Mouse (Mus musculus) CD4-positive, CD25-positive, alpha-beta regulatory T cell (primary cell): Measurements from ENCODE around the gene Tpm3. TPM values are rescaled to one million over a fixed set of nuclear protein-coding genes. Genes with fewer than 3 reads are reported as not detected.

Experiments used
- polyA plus RNA-seq: library from polyadenylated mRNA; unstranded; fragments of 100-300 nt; shearing (Covaris generic); gene quantifications from one replicate; pipeline ENCODE4 v1.2.1, GENCODE M21; 2017

The Tpm3 gene
- polyA plus RNA-seq, result 970 TPM

DNA sequence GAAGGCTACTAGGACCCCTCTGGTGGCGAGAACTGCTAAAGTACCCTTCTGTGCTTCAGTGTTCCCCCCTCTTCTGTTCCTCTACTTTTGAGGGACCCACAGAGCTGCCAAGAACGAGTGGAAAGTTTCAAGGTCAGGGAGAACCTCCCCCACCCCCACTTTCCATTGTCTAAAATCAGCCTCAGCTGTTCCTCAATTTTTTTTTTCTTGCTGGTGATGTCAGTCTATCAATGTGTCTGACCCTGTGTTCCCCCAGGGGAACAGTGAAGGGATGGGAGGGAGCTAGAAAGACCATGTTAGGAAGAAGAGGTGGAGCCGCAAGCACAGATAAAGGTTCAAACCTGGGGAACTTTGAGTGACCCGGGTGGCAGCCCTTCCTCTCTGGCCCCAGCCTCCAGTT is at the start of gene Tpm3:
Gene Tpm3 (plus strand): TSS at position 356 of the 400 bp plus-strand sequence.

DNA sequence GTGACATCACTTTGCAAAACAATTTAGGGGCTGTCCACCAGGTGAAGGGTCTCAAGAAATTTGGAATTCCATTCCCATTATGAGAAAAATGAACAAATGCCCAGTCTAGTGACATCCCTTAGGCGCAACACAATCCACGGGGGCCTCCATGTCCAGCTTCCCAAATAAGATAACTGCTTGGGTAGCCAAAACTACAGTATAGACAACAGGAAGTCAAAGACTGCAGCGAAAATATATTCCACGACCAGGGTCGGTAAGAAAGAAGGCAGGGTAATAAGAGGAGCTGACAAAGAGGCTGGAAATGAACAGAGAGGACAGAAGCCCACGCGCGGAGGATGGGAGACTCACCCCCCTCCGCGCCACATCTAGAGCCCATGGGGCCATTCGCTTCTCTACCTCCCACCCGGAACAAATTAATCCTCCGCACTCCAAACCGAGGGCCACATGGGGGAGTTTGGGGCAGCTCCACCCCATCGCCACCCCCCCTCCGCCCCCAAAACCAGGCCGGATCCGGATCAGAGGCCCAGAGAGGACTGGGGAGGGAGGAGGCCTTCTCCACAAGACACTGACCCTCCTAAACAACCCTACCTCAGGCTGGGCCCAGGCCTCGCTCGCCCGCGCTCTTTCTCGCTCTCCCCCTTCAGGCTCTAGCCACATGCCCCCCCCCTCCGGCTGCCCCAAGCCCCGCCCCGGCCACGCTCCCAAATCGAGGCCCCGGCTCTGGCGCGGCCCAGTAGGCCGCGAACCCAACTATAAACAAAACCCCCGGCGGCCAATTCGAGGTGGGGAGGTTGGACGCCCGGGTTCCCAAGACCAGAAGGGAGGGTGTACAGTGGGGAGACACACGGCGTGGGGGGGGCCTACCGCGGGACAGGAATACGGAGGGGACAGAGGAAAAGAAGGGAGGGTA is 20.8 kb upstream of the Tpm3 start, which contains the start of gene 4933434E20Rik:
Gene 4933434E20Rik (plus strand): TSS at position 196 of the 910 bp plus-strand sequence.

DNA sequence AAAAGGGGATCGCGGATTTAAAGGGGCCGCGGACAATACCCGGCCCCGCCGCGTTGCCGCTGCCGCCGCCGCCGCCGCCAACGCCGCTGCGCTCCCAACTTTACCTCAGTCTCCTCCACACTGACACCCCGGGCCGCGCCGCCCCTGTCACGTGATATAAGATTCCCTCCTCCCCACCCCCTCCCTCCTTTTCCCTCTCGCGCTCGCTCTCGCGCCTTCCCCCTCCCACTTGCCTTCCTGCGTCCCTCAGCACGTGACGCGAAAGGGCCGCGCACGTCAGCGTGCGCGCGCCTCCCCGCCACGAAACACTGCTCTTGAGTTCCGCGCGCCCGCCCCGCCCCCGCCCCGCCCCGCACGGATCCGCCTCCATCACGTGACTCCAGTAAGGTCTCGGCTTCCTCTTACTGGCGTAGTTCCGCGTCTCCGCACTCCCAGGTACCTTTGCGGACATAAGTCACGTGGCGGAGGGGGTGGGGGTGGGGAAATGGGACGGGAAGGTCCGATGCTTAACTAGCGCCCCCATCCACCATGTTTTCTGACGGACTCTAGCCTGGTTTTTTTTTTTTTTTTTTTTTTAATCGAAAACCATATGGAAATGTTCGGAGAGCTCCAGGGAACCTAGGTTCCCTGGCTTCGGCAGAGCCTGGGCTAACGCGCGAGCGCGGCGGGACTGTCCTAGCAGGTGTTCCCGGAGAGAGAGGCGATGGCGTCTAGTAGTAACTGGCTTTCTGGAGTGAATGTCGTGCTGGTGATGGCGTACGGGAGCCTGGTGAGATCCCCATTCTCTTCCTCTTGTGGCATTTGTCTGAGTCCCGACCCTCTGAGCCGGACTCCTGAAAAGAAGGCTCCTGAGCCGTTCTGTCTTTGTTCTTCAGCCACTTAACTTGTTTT is 19.9 kb upstream of the Tpm3 start, which contains the start of gene Ubap2l:
Gene Ubap2l (minus strand): TSS at position 278 of the 891 bp plus-strand sequence.

DNA sequence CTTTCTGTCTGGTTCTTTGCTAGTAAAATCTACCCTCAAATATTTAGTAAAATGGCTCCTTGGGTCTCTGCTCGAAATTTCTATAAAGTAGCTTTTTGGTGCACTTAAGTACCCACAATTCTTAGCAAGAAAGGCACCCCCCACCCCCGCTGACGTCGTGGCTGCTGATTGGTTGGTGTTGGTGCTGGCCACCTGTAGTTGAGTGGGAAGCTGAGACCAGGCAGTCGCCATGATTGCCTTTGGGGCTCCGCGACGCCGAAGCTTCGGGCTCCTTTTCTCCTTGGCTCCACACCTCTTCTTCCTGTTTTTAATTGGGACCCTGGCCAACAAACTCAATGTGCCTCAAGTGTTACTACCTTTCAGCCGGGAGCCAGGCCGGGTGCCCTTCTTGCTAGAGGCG is 31.5 kb downstream of the Tpm3 start, which contains the start of gene Nup210l:
Gene Nup210l (plus strand): TSS at position 195 of the 400 bp plus-strand sequence.

Other genes with a start within 250 kb of the Tpm3 start
- 9.0 TPM for gene She, start 241.3 kb upstream of the Tpm3 start, polyA plus RNA-seq
- 90.8 TPM for gene Il6ra, start 159.5 kb upstream of the Tpm3 start, polyA plus RNA-seq
- gene Atp8b2, start 109.1 kb upstream of the Tpm3 start, polyA plus RNA-seq, result 109 TPM
- 95.3 TPM for gene Hax1, start 73.9 kb upstream of the Tpm3 start, polyA plus RNA-seq
- gene 4933434E20Rik, start 21.0 kb upstream of the Tpm3 start, polyA plus RNA-seq, result 143 TPM
- 194 TPM for gene Ubap2l, start 20.0 kb upstream of the Tpm3 start, polyA plus RNA-seq
- gene Nup210l, start 31.5 kb downstream of the Tpm3 start, polyA plus RNA-seq, result 0.53 TPM
- 1,493 TPM for gene Rps27, start 141.0 kb downstream of the Tpm3 start, polyA plus RNA-seq
- 0.24 TPM for gene Rab13, start 141.0 kb downstream of the Tpm3 start, polyA plus RNA-seq
- 162 TPM for gene Jtb, start 158.9 kb downstream of the Tpm3 start, polyA plus RNA-seq
- gene Creb3l4, start 170.9 kb downstream of the Tpm3 start, polyA plus RNA-seq, result not detected
- 2.1 TPM for gene Slc39a1, start 175.5 kb downstream of the Tpm3 start, polyA plus RNA-seq
- 107 TPM for gene Crtc2, start 181.5 kb downstream of the Tpm3 start, polyA plus RNA-seq
- gene Dennd4b, start 192.5 kb downstream of the Tpm3 start, polyA plus RNA-seq, result 53.6 TPM
- gene Gatad2b, start 220.5 kb downstream of the Tpm3 start, polyA plus RNA-seq, result 12.1 TPM